Mouse (Mus musculus) cerebellum, adult 8-10 months (tissue): ENCODE measurements around the gene Aebp2.
"Not testable (repeated sequence)": the region's sequence is repeated elsewhere in the genome, so short reads cannot be mapped to it uniquely, and the experiment has no call there.

Experiments used
- DNase-seq: peaks from one replicate; pipeline ENCODE4 v3.0.0; 2022

The Aebp2 gene

DNA sequence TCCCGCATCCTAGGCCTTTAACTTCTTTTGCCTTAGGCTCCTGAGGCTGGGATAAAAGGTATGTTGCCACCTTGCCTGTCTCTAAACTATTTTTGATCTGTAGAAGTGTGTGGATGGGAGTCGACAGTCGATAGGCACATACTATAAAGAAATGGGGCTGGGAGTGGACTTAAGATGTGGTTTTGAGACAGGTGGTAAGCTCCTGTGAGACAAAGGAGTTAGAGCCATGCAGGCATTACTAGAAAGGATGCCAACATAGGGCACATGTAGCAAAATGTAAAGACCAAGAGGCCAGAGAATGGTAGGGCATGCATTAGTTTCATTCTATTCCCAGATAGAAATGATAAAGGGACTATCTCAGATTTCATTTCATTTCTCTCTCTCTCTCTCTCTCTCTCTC lies 34.5 kb downstream of the Aebp2 start:
- DNase-seq = no peak

DNA sequence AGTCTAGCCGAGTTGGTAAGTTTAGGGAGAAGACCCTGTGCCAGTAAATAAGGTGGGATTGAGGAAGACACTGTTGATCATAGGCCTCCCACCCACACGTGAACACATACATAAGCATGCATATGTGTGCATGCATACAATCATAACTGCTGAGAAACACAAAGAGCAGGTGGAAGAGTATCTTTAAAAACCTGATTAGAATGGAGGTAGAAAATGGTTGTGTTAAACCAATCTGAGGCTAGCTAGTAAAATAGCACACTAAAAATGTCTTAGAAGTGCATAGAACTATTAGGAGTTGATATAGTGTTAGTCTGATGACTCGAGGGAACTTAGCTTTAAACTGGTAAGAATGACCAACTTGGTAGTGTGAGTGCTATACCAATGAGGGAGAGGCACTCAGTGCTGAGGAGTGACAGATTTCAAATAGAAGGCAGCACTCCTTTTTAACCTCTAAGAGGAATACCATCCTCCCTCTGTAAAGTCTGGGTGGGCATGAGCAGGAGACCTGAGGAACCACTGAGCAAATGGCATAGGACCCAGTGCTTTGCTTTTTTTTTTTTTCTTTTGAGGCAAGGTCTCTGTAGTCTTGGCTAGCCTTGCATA lies 35.6 kb downstream of the Aebp2 start:
- no peak for DNase-seq

DNA sequence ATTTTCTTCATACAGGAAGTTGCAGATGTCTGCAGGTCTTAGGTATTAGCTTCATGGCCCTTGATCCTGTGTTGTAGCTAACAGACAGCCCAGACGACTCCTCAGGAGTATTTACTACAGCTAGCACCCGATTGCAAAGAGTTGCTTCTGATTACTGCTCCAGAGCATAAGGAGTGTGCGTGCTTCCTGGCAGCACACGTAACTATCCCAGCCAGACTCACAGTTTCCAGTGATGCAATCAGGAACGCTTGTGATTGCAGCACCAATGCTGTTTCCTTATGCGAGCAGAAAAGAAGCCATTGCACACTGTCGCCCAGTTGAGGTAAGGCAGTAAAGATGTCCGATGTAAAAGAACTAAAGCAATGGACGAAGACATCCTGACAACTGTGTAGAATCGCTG lies 38.6 kb downstream of the Aebp2 start:
- DNase-seq = no peak

DNA sequence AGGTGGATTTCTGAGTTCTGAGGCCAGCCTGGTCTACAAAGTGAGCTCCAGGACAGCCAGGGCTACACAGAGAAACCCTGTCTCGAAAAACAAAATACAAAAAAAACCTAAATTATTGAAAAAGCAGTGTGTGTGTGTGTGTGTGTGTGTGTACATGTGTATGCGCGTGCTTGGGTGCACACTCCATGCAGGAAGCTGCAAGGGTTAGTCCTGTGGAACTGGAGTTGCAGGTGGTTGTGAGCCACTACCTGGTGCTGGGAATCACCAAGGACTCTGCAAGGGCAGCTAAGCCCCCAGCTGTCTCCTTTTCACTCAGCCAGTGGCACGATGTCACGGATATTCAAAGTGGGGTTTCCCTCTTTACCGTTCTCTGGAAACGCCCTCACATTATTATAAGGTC lies 39.3 kb downstream of the Aebp2 start:
- no peak for DNase-seq

DNA sequence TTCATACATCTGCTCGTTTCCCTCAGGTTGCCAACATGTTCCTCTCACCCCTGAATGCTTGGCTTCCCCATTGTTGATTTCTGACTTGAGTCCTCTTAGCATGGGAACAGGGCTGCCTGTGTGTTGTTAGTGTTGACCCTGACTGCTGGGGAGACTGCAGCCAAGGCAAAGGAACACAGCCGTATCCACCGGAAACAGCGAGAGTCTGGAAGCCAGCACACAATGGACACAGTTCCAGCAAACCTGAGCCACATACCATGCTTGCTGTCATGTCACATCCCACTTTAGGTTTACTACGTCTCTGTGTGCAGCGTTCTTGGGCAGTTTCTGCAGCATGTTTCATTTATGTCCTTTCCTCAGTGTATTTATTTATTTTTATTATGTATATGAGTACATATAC lies 39.8 kb downstream of the Aebp2 start:
- DNase-seq = no peak

DNA sequence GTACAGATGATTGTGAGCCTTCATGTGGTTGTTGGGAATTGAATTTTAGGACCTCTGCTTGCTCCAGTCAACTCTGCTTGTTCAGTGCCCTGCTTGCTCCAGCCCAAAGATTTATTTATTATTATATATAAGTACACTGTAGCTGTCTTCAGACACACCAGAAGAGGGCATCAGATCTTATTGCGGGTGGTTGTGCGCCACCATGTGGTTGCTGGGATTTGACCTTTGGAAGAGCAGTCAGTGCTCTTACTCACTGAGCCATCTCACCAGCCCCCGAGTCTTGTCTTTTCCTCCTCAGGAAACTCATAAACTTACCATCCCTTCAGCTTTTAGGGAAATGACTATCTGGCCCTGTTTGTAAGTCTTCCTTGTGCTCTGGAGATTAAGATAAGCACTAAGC lies 40.2 kb downstream of the Aebp2 start:
- DNase-seq = not testable (repeated sequence)

DNA sequence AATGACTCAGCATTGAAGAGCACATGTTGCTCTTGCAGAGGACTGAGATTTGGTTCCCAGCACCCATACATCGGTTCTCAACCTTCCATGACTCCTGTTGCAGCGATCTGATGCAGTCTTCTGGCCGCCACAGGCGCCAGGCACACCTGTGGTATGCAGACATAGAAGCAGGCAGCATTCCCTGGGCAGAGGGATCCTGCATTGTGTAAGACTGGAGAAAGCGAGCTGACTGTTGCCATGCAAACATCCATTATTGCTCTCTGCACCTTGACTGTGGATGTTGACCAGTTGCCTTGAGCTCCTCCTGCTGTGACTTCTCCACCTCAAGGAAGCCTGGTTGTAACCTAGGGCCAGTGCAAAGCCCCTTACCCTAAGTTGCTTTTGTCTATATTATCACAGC lies 42.1 kb downstream of the Aebp2 start:
- DNase-seq = no peak

DNA sequence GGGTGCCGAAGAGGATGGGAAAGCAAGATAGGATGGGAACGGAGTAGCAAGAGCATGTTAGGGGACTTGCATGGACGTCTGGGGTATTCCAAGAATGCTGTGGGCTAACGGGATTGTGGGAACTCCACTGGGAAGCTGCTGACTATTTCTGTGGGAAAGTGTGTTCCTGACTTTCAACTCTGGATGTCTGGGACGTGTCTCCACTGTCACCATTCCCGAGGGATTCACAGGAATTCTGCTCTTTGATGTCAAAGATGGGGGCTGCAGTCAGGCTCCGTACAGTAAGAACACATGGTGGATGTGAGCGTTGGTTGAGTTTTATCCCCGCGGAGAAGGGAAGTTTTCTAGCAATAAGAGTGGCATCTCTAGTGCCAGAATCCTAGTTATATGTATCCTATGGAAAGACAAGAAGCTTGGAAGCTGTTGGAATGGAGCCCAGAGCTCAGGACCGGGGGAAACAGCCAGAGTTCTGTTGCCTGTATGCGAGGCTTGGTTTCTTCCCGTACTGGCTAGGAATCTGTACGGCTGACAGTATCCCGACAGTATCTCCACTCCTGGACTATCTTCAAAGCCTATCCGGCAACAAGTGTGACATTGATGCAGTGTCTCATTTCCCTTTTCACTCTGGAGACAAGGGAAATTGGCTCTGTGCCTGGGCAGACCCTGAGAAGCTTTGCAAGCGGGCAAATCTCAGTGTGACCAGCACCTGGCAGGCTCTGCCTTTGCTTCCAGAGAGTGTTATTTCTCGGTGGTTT lies 44.2 kb downstream of the Aebp2 start:
- no peak for DNase-seq

DNA sequence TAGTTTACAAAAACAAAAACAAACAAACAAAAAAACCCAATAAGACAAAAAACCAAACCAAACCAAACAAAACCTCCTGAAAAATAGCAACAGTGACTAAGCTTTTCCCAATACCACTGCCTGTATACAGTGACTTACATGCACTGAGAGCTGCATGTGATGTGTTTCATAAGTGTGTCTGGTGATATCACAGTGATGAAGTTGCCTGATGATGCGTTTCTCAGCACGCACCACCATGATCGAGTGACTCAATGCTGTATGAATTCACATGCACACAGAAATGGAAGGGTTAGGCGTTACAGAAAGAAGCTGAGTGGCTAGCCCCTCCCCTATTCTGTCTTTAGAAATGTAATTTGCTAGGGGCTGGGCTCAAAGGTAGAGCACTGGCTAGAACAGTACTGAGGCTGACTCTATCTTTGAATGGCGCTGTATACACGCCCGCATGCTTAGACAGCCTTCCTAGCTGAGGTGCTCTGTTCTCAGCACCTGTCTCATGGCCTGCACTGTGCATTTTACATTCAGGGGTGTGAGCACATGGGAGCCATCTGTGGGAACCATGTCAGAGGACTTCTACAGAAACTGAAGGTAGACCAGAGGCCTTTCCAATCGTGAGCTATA lies 44.9 kb downstream of the Aebp2 start:
- DNase-seq = no peak

DNA sequence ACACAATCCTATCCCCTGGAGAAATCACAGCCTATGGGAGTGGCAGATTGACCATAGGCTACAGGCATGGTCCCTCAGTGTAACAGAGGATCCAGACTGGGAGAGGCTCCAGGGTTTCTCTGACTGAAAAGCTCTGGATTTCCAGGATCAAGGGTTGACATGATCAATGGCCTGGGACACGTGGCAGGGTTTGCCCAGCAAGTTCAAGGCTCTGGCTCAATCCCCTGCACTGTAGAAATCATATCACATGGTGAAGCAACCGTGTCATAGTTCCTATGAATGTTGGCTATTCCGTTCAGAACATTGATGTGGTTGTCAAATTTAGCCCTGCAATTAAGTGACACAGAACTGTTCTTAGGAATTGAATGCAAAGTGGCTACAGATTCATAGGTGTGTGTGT lies 52.0 kb downstream of the Aebp2 start:
- no peak for DNase-seq

DNA sequence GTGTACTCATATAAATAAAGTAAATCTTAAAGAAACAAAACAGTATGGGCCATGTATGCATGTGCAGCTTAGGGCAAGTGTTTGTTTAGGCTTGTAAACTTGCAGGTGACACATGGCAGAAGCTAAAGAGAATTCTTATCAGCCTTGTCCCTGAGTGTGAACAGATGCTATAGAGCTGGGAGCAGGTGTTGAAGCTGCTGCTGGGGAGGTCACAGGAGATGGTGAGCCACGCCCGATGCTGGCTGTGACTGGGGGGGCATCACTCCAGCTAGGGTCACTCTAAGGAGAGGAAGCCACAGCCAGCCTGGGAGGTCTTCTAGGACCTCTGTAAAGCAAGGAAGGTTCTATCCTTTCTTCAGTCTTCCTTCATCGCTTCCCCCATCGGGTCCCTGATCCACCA lies 53.6 kb downstream of the Aebp2 start:
- no peak for DNase-seq

DNA sequence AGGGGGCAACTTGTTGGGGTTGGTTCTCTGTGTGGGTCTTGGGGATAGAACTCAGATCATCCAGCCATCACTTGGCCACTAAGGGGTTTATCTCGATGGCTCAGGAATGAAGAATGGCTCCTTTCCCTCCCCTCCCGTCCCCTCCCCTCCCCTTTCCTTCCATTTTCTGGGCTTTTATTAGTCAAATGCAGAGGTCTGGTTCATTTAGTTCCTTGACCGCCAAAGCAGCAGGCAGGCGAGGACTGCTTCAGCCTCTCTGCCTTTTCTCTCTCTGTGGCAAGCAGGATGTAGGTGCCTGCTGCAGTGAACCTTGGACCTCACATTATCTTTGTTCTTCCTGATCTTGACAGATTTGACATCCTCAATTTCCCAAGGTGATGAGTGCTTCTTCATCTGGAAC lies 54.6 kb downstream of the Aebp2 start:
- DNase-seq = no peak

DNA sequence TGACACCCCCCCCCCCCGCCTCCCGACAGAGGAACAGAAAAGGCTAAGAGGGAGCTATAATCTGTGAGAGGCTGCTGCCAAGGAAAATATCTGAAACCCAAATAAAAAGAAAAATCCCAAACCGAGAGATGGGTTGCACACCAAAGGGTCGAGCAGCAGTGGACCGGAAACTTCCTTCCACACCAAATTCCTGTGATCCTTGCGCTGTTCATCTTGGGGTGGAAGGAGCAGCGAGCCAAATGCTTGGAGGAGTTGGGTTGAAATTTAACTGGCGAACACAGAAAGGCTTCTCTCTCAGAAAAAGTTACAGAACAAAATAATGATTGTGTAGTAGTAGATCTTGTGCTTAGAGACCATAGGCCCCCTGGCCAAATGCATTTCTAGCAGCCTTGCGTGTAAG lies 55.5 kb downstream of the Aebp2 start:
- no peak for DNase-seq

DNA sequence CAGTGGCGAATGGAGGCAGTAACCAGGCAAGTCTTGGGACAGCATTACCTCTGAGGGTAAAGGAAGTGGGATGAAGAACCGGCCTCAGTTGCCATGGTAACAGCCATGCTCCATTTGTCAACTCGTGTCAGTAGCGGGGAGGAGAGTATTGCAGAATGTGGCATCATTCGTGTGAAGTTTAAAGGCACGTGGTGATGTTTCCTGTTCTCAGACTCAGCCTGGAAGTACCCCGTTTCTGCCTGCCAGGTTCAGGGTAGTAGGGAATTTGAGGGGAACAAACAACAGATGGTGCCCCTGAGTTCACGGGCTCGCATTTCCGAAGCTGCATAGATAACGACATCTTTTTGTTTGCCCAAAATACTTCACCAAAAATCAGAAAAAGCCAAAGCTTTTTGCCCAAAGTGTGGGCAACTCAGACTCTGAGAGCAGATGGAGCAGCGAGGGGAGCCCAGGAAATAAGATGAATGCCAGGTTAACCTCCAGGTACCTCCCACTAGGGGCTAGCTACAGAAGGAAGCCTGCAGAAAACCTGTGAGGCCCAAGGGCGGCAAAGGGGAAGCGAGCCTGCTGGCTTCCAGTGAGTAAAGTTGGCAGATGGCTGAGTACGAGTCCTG lies 56.3 kb downstream of the Aebp2 start:
- peak; percentile 73 for DNase-seq

DNA sequence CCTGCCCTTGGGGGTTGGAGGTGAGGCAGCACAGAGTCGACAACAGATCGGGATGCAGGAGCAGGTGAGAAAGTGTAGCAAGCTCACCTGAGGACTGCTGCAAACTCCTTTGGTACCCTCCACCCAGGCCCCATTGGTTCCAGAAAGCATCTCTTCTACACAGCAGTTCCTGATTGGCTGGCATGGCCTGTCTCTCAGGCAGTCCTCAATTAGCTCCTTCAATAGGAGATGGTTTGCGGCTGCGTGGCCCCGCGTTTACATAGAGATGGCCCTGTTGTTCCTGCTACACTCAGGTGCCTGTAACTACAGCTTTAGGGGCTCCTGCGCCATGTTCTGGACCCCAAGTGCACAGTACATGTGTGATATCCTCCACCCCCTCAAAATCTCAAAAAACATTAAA lies 58.2 kb downstream of the Aebp2 start:
- DNase-seq = no peak

DNA sequence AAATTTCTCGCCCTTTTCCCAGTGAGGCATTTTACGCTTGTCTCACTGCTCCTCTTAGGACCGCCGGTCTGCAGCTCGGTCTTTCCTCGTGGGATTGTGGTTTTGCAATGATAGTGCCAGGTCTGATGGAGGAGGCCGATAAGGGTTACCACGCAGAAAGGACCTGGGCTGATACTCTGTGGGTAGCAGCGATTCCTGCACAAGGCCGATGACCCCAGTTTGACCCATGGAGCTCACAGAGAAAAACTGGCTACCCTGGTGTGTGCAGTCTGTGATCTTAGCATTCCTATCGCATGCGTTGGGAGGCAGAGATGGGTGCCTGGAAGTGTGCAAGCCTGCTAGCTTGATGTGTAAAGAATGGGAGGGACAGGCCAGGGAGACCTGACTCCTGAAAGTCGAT lies 60.4 kb downstream of the Aebp2 start:
- DNase-seq = no peak

DNA sequence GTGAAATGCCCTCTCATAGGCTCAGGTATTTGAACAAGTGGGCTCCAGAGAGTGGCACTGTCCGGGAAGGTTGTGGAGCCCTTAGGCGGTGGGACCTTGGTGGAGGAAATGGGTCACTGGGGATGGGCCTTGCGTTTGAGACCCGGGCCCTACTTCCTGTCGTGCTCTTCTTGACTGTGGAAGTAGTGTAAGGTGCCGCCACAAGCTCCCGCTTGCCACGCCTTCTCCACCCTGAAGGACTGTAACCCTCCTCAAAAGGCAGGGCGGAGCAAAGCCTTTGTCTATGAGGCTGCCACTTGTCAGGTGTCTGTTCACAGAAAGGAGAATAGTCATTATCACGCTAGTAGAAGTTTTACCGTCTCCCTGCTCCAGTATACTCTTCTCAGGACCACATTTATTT lies 61.9 kb downstream of the Aebp2 start:
- DNase-seq = no peak

DNA sequence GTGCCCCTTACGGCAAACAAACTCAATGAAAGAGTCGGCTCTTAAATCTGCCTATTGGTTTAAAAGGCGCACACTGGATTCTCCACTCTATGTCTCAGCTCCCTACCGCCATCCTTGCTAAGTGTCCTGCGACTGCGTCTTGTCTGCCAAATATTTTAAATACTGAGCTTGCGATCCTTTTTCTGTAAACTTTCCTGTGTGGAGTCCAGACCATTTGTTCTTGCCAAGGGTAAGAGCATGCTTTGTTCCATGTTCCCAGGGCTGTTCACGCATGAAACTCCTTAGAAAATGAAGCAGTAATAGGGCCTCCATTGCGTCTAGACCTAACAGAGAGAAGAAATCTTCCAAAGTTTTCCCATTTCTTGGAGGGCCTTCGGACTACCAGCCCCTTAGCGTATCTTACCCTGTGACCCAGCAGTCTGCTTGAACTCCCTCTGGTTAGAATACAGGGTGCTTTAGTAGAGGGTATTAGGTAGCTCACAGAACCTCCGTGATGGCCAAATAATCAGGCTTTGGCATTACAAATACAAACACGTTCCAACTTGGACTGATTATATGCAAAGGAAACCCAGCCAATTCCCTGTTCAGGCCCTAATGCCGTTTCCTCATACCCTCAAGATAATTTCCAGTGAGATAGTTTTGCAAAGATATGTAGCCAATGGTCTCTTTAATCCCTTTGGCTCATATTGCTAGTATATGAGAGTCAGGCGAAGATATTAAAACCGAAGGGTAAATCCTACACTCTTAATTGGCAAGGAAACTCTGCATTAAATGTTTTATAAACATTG lies 67.3 kb downstream of the Aebp2 start:
- peak; percentile 48 for DNase-seq

DNA sequence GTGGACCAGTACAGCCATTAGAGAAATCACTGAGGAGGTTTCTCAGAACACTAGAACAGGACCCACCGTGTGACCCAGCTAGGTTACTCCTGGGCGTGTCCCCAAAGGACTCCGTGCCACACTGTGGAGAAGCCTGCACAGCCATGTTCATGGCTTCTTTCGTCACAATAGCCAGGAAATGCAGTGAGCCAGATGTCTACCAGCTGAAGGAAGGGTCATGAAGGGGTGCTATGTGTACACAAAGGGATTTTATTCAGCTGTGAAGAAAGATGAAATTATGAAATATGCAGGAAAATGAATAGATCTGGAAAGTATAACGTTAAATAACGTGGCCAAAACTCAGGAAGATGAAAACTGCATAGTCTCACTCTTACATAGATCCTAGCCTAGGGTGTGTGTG lies 69.7 kb downstream of the Aebp2 start:
- DNase-seq = no peak

DNA sequence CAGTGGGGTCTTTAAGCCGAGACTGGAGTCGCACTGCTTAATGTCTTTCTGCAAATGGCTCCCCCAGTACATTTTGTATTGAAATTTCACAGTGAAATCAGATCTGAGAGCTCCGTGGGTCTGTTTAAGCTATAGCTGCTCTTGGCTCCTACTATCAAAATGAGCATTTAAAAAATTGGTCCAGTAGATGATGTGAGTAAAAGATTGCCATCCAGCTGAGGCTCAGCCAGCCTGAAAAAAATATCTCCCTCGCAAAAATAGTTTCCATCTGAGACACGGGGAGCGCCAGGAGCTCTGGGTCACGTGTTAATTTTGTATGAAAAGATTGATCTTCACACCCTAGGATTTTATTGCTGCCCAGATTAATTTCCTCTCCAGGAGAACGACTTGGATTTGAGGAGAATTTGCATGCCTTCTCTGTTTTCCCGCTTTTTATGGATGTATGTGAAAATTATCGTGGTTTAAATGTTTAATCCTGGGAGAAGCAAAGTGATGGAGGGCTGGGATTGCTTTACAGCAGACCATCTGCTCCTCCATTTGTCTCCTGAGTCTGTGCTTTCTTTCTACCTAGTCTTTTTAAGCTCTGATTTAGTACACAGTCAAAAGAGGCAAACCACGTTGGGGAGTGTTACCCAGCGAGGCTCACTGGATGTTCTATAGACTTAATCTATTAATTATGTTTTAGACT lies 73.9 kb downstream of the Aebp2 start:
- no peak for DNase-seq

DNA sequence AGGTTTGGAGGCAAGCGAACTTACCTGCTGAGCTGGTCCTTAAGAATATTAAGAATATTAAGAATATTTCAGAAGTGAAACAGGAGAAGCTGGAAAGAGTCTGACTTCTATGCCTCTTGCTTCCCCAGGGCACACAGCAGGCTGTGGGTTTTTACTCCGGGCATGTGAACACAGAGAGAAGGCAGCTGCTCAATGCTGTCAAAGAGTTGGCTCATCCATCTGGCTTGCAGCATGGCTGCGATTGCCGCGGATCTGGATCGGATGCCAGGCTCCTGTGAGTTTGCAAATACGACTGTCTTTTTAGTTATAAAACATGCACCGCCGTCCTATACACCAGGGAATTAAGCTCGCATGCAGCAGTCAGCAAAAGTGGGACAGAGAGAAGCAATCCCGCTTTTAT lies 75.5 kb downstream of the Aebp2 start:
- DNase-seq = no peak

DNA sequence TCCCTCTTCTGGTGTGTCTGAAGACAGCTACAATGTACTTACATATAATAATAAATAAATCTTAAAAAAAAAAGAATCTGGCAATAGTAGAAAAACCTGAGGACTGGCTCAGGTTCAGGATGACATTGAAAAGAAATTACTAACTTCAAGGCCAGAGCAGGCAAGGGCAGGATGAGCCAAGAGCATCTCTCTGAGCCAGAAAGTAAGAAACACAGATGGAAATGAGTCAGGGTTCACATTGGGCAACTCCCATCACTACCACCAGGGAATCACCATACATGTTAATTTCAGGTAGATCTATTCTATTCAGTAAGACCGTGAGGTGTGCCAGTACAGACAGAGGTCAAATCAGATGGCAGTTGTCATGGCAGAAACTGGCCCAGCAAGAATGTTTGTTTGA lies 76.1 kb downstream of the Aebp2 start:
- DNase-seq = no peak

DNA sequence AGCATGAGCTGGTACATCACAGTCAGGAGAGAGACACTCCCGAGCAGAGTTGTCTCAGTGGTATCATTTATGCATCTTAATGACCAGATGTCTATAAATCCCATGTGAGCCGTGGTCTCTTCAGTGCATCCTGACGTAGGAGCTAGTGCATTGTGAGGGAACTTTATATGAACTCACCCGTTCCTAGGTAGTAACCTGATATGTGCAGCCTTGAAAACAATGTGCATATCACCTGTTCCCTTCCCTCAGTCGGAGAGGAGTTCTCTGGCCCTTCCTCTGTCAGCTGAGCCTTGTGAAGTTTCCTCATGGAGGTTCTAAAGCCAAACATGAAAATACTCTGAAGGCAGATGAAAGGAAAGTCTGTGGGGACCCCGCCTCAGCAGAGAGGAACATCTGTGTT lies 78.8 kb downstream of the Aebp2 start:
- DNase-seq = no peak
